Mouse (Mus musculus) MEL-GATA-1-ER (cell line): ENCODE measurements around the gene Gm11437.
A peak's percentile ranks its signal among the peaks of the same experiment; 100 is the strongest.

Experiments
- DNase-seq: peaks from one replicate; pipeline ENCODE4 v3.0.0-alpha.2; 2012; ENCODE audit warnings: low read depth; ENCODE audit errors: extremely low read depth

The Gm11437 gene

DNA sequence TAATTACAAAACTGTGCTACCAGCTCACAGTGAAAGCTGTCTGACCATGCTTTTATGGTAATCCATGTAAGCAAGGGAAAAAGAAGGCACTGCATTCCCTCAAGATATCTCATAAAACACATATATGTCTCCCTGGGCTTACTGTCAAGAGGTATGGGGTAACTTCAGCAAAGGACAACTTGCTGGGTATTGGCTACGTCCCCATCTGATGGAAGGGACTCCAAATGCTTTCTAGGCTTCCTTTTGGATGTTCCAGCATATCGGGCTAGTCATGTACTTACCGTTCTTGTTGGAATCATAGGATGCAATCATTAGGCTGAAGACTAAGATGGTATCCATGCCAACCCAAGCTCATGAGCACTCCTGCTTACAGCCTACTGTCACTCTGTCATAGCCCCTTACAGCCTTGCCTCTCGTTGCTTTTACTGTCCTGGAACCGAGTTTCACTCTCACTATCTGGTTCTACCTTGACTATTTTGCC is at the start of gene Gm11437:
Gm11437 (minus strand) TSS at position 431 of the 481 bp plus-strand sequence.
- DNase-seq = no peak

DNA sequence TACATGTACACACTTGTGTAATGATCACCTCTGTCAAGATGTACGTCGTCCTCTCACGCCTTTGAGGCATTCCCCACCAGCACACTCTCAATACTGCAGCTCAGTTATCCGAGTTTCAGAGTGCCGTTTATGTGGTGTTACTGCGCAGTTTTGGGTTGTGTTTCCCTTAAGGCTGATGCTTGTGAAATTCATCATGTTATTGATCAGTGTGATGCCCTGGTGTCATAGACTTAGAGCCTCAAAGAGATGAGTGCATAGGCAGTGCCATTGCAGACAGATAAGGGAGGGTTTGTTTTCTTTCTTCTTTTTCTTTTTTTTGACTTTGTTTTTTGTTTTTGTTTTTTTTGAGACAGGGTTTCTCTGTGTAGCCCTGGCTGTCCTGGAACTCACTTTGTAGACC is 43.6 kb upstream of the Gm11437 start:
- DNase-seq = no peak

DNA sequence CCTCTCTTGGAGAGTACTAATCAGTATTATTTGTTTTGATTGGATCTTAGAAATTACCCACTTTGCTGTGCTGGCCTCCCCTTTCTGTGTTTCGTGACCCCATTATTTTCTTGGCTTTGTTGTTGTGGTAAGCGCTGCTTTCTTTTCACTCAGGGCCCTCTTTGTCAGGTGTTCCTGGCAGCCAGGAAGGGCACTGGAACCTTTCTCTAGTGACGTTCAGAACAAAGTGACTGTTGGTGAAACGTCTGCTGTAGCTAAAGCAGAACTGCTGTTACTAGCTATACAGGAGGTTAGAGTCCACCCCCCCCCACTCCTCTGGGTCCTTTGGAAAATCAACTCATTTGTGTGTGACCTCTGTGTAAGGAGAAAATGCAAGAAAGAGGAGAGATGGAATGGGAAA is 38.5 kb upstream of the Gm11437 start:
- DNase-seq = no peak

DNA sequence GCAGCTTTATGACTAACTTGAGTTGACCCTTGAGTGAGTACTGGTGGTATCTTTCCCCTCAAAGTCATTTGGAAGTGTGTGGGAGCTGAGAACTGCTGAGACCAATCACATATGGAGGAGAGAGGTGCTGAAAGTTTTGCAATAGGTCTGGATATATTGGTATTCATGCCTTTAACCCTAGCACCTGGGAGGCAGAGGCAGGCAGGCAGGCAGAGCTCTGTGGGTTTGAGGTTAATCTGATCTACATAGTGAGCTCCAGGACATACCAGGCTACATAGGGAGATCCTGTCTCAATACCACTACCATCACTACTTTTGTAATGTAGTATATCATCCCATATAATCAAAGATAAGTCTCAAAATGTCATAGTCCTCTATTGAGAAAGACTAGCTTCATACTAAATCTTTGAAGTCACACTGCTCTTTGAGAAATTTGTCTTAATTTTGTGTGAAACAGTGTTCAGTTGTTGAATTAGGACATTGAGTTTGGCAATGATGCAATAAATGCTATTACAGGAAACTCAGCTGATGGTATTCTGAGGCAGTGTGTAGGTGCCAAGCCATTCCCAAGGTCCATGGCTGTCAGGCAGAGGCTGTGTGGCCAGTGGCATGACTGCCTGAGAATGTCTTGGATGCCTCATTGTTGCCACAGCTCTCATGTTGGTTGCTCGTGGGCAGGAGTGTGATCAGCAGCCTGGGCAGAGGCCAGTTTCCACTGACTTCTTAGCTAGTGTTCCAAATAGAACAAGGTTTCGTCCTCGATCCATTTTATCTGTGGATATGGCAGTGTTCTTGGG is 30.5 kb upstream of the Gm11437 start:
- DNase-seq = no peak

DNA sequence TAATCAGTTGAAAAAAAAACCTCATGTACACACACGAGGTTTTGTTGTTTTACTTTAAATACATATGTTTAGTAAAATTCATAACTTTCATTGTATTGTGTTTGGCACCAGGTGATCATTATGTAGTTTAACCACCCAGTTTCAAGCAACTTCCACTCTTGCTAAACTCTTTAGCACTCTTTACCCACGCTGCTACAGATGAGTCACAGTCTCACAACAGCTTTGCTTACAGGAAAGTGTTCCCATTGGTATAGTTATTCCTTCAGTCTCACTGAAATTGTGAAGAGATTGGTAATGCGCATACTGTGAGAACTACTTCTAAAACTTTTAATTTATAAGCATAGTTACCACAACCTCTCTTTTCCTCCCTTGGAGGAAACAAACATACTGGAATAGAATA is 27.5 kb upstream of the Gm11437 start:
- no peak for DNase-seq

DNA sequence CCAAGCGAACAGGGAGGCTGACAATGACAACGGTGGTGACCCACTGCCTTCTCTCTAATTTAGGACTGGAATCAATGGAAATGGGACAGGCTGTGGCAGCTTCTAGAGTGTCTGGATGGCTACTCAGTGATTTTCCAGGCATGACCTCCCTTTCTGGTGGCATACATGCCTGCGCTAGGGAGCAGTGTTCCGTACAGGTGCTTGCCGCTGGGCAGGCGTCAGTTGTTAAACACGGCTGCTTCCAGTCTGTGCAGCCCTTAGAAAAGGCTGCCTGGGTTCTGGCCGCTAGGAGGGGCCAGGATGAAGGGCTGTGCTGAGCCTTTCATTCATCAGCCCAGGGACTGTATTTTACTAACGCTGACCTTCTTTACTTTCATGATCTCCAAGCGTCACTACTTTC is 26.0 kb upstream of the Gm11437 start:
- DNase-seq = no peak

DNA sequence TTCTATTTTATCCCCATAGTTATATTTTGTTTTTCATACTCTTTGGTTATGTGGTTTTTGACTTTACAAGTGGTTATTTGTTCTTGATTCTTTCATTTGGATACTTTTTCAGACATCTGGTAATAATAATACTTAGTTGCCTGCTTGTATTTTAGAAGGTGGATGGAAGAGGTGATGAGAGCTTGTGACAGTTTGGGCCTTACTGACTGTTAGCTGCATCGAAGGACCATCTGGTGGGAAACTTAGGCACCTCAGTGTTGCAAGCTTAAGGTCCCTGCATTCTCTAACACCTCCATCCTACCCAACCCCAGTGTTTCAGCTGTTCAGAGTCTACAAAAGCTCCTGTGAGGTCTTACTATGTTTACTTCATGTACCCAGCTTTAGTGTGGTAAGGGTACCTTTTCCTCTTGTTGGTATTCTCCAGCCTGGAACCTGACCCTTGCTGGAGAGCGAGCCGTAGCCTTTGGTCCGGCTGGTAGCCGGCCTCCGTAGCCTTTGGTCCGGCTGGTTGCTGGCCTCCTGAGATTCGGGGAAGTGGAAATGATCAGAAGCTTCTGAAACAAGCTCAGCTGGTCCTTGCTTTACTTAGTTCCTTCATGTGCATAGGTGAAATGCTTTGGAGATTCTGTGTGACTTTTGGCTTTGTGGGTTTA is 23.4 kb upstream of the Gm11437 start:
- DNase-seq = no peak

DNA sequence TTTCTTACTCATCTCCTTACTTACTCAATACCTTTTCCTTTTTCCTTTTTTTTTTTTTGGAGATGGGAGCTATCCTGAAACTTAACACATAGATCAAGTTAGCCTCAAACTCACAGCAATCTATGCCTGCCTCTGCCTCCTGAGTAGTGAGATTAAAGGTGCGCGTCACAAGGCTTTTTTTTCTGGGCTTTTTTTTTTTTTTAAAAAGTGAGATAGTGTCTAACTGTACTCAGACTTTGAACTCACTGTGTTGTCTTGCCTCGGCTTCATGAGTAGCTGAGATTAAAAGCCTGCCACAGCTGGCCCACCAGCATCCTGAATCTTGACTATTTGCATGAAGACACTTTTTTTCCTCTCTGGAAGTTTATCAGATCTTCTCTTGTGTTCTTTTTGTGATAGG is 21.3 kb upstream of the Gm11437 start:
- no peak for DNase-seq

DNA sequence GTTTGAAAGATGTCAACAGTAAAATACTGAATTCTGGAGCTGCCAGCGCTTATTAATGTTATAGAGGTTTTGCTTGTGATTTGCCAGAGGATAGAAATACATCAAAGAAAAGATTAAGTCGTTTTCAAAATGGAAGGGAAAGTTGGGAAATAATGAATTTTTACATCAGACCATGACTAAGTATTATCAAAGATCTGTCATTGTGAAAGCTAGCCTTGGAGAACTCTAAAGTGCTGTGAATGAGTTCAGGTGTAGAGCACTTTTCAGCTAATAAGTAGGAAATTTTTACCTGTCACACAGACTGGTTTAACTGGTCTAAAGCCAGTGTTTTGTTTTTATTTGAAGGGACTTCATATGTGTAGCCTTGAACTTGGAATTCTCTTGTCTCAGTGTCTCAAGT is 14.0 kb upstream of the Gm11437 start:
- DNase-seq = peak; percentile 14

DNA sequence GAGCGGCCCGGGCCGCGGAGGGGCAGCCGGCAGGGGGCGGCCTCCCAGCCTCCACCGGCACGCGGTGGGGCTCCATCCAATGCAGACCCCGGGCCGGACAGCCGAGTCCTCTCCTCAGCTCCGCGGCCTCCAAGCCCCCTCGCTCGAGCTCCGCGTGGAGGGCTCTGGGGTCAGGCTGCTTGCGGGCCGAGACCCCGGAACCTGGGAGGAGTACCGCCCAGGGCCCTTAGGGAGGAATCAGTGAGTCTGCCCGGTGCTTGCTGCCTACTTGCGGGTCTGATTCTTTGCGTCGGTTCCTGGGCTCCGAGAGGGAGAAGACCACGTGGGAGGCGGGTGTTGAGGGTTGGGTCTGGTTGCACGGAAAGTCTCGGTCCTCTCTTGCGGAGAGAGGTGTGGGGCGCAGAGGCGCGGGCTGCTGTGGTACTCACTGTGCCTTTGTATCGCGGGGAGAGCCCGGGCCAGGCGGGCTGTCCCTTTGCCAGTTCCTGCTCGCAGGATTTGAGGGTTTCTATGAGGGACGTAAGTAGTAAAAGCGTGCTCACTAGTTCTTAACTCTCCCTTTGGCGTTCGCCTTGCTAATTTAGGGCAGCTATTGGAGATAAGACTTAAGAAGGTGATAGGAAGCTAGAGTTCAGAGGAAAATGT is 12.8 kb upstream of the Gm11437 start:
- DNase-seq = peak; percentile 62

DNA sequence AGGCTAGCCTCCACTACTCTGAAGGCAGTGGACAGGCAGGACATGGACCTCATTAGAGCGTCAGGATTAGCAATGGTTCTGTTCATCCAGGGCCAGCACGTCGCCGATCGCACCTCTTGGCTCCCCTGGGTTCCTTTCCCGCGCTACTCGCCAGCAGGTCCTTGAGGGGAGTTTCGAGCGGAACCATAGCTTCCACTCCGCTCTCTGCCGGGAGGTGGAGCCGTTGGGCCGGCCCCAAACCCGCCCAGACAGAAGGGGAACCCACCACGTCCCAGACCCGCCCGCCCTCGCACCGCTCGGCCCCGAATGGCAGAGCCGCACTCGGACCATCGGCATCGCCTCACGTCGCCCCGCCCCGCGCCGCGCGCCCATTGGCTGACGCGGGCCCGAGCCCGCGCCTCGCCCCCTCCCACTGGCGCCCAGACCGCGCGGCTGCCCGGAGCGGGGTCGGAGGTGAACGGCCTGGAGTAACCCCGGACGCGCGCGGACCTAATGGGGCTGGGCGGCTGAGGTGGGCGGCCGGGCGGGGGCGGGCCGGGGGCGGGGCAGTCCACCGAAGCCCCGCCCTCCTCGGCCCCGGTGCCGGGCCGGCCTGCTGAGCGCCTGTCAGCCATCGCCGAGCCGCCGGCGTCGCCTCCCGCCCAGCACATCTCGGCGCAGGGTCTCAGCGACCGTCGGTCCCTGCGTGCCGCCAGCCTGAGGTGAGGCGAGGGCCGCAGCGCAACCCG is 12.1 kb upstream of the Gm11437 start:
- peak; percentile 66 for DNase-seq

DNA sequence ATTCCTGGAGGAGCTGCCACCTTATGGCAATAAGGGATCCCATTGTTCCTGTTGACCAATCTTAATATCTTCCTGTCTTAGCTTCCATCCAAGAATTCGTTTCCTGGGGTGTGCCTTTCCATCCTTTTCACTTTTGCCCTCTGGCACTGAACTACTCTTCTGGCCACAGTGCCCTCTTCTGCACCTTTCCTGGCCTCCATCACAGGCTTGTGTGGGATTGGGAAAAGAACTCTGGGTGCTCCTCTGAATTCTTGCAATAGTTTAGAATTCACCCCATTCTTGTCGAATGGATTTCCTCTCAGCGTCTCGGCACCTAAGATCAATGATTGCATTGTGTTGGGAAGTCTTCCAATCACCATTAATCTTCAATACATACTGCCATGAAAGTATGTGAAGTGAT is 11.3 kb upstream of the Gm11437 start:
- DNase-seq = no peak

DNA sequence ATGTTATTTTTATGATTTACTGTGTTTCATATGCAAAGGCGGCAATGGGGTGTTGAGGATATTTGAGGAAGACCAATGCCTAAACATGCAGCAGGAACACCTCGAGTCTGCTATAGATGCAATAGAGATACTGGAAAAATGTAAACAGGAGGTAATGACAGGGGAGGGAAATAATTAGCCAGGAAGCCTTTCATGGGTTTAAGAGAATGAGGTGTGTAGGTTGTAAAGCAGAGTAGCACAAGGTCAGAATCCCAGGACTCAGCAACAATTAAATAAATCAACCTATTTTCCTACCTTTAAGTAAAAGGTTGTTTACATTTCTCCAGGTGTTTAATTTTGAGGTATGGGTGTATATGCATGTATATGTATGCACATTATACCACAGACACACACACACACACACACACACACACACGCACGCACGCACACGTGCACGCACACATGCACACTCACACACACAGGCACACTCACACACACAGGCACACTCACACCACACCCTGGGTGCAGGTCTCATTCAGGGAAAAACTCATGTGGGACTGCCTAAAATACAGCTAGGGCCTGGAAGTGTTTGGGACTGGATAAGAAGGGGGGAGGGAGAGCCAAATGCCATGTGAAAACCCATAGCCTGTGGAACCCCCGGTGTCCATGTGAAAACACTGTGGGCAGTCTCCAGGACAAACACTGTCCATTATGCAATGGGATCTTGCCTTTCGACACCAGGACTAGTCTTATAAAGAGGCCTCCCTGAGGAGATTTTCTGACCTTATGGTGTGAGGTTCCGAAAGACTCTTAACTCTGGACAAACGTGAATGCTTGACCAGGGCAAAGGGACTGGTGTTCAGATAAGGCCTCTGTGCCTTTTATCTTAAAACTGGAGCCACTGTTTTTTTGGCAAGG is 5.5 kb upstream of the Gm11437 start:
- DNase-seq = no peak

DNA sequence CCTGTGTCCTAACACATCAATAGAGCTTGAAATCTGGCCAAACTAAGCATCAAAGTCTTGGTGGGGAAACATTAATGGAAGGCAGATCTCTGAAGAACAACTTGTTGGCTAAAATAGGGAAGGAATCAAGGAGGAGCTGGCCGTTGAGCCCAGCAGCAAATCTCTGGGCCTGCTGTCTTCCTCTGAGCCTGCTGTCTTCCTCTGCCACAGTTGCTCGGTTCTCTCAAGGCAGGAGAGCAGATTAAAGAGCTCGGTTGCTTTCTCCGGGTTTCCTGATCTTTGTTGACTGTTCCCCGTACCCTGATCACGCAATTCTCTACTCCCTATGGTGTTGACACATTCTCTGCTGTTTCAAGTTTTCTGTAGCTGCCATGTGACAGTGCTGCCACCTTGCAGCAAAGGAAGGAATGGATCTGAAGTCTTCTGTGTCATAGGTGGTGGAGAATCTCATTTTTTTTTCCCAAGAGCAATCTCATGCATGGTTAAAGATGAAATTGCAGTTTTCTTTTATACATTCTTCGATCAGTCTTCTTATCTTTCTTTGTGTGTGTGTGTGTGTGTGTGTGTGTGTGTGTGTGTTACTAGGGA is 1.5 kb upstream of the Gm11437 start:
- DNase-seq = no peak

DNA sequence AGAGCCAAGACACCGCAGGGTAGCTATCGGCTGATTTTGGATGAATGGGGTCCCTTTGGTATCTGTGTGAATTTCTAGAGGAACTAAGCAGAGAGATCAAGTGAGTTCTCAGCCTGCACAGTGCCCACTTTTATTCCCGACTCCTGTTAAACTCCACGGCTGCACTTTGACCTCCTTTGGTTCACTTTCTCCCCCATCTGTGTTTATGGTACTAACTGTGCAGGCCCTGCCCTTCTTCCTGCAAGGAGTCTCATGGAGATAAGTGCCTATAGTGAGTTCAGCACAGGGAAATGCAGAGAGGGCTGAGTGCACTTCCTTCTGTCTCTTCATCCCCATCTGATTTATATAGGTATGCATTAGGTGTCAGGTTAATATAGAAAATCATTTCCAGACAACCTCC is 2.7 kb downstream of the Gm11437 start:
- DNase-seq = no peak

DNA sequence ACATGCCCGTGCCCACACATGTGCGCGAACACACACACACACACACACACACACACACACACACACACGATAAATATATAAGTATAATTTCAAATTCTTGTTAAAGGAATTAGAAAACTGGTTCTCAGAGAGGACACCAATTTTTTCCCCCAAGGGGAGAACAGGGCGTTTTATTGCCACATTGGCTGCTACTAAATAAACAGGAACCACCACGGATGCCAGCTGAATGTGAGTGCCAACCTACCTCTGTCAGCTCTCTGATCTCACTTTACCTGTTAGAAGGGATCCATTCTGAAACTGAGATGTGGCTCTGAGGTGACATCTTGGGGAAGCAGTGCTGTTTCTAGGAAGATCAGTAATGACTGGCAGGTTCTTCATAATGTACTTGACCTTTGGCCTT is 3.2 kb downstream of the Gm11437 start:
- no peak for DNase-seq

DNA sequence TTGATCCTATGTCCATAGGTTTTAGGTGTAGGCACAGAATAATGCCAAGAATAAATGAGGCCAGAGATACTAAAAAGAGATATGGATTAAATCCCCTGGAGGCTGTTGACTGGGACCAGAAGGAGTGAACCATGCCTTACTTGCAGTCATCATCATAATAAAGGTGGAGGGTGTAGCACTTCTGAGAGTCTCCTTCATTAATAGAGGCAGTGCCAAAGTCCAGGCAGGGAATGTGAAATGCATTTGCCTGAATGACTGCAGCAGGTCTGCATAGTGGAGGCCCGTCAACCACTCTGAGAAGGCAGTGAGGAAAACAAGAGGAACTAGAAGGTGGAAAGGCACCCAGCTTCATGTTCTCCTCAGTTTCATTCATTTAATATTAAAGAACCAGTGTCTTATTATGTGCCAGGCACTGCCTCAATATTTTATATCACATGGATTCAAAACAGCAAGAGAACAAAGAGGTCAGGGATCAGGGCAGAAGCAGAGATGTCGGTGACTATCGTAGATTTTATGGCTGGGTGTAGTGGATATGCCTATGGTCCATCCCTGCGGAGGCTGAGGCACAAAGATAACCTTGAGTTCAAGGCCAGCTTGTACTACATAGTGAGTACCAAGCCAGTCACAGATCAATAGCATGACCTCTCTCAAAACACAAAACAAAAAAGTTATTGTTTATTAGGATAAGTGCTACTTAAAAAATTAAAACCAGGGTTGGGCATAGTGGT is 10.6 kb downstream of the Gm11437 start:
- DNase-seq = no peak

DNA sequence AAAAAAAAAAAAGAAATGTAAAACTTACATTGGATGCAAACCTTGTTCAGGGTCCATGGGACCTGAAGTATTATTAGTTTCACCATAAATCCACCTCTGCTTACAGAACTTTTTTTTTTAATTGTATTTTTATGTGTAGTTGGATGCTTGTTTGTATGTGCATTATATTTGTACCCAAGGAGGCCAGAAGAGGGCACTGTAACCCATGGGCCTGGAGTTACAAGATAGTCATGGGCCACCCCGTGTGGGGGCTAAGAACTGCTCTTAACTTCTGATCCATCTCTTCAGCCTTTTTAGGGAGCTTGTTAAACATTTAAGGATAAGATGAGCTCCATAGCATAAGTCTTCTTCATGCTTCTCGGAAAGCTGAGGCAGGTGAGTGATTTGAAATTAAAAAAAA is 16.4 kb downstream of the Gm11437 start:
- peak; percentile 43 for DNase-seq

DNA sequence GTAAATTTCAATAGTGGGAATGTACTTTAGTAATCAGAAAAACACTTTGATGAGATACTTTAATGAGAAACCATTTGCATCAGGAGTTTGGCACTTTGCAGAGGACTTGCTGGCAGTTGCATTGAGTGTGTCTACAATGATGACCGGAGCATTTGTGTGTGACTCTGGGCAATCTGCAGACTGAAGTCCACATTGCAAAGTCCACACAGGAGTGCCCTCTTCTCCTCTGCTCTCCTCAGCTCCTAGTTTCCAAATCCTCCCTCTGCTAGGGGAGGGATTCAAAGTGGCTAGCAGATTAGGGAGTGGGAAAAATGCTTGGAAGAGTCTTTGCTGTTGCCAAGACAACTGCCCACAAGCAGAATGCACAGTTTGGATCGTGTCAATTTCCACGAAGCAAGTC is 21.2 kb downstream of the Gm11437 start:
- no peak for DNase-seq
